Mouse (Mus musculus): ENCODE results near the gene Dip2b. TPM values are rescaled to one million over a fixed set of nuclear protein-coding genes. Genes with fewer than 3 reads are reported as not detected.

Gene Dip2b
- polyA plus RNA-seq, 1 experiment: 2.6 TPM

- TF ChIP-seq GATA1 (IDR thresholded peaks at IDR 0.05; ENCODE audit: low read length): no peak
Observed at GRCm38 (mm10) chr15:100225381-100225780, 186.9 kb downstream of the Dip2b start.

- TF ChIP-seq GATA1 (IDR thresholded peaks at IDR 0.05; ENCODE audit: low read length): no peak
Observed at GRCm38 (mm10) chr15:100225891-100226290, 187.4 kb downstream of the Dip2b start.

GRCm38 (mm10) chr15:100227031-100227662 is 188.7 kb downstream of the Dip2b start:
- TF ChIP-seq GATA1 (IDR thresholded peaks at IDR 0.05; ENCODE audit: low read length): peak; percentile 66

GRCm38 (mm10) chr15:100227663-100228534 is 189.4 kb downstream of the Dip2b start, which contains the start of gene Atf1:
Gene Atf1, plus strand, starts transcription at chr15:100227819.
- no peak for TF ChIP-seq GATA1 (IDR thresholded peaks at IDR 0.05; ENCODE audit: low read length)

GRCm38 (mm10) chr15:100228535-100229336 is 190.3 kb downstream of the Dip2b start:
- no peak for TF ChIP-seq GATA1 (IDR thresholded peaks at IDR 0.05; ENCODE audit: low read length)

GRCm38 (mm10) chr15:100230655-100231054 is 192.2 kb downstream of the Dip2b start:
- no peak for TF ChIP-seq GATA1 (IDR thresholded peaks at IDR 0.05; ENCODE audit: low read length)

- no peak for TF ChIP-seq GATA1 (IDR thresholded peaks at IDR 0.05; ENCODE audit: low read length)
Observed at GRCm38 (mm10) chr15:100231616-100232525, 193.4 kb downstream of the Dip2b start.

- TF ChIP-seq GATA1 (IDR thresholded peaks at IDR 0.05; ENCODE audit: low read length): no peak
Observed at GRCm38 (mm10) chr15:100235208-100235965, 196.9 kb downstream of the Dip2b start.

- no peak for TF ChIP-seq GATA1 (IDR thresholded peaks at IDR 0.05; ENCODE audit: low read length)
Observed at GRCm38 (mm10) chr15:100236952-100237351, 198.5 kb downstream of the Dip2b start.

- TF ChIP-seq GATA1 (IDR thresholded peaks at IDR 0.05; ENCODE audit: low read length): no peak
Observed at GRCm38 (mm10) chr15:100241780-100242179, 203.3 kb downstream of the Dip2b start.

GRCm38 (mm10) chr15:100245951-100246350 is 207.5 kb downstream of the Dip2b start:
- no peak for TF ChIP-seq GATA1 (IDR thresholded peaks at IDR 0.05; ENCODE audit: low read length)

- no peak for TF ChIP-seq GATA1 (IDR thresholded peaks at IDR 0.05; ENCODE audit: low read length)
Observed at GRCm38 (mm10) chr15:100247296-100247695, 208.8 kb downstream of the Dip2b start.

GRCm38 (mm10) chr15:100248665-100249433 is 210.4 kb downstream of the Dip2b start:
- TF ChIP-seq GATA1 (IDR thresholded peaks at IDR 0.05; ENCODE audit: low read length): no peak

Measured in G1E-ER4 (cell line).